Mouse (Mus musculus) liver, embryonic 14.5 days (tissue): ENCODE measurements around the gene Klhl9. TPM values are rescaled to one million over a fixed set of nuclear protein-coding genes. Genes with fewer than 3 reads are reported as not detected.

Experiments
- ATAC-seq: fragments of 200-750 bp; cut with Nextera tagmentation; 2 replicates; pipeline ENCODE4 v1.8.0; 2017; ENCODE audit warnings: moderate number of reproducible peaks, mild to moderate bottlenecking, moderate library complexity; ENCODE audit not compliant: insufficient read depth
- DNase-seq, 3 experiments: peaks; one replicate each; pipeline ENCODE4 v3.0.0-alpha.2; 2012 to 2013; ENCODE audit warnings: low read depth in 3 of 3, low spot score in 3 of 3
- H3K27ac ChIP-seq: fragments of 300-500 bp; sonication (generic); 2 replicates; pipeline ENCODE4 v1.5.1; 2014; ENCODE audit warnings: moderate library complexity, mild to moderate bottlenecking, control low read depth, inconsistent platforms
- H3K27me3 ChIP-seq: fragments of 300-500 bp; sonication (generic); 2 replicates; pipeline ENCODE4 v1.6.1; 2014; ENCODE audit warnings: mild to moderate bottlenecking, low read length, moderate library complexity; ENCODE audit not compliant: control insufficient read depth, insufficient read depth
- H3K36me3 ChIP-seq: fragments of 300-500 bp; sonication (generic); replicated peaks from 2 replicates; pipeline ENCODE4 v1.6.1; 2014; ENCODE audit warnings: low read depth; ENCODE audit not compliant: control insufficient read depth, insufficient read depth
- H3K4me1 ChIP-seq, 2 experiments: fragments of 200-500 bp in 1 of 2; fragments of 300-500 bp in 1 of 2; sonication (generic) in 1 of 2; replicated peaks; 2 replicates each; pipeline ENCODE4 v1.6.1; 2012 to 2014; ENCODE audit warnings: antibody characterized with exemption in 1 of 2, inconsistent platforms in 1 of 2, low read length in 1 of 2; ENCODE audit not compliant: control insufficient read depth in 2 of 2, insufficient read depth in 2 of 2
- H3K4me2 ChIP-seq: fragments of 300-500 bp; sonication (generic); 2 replicates; pipeline ENCODE4 v1.6.1; 2014; ENCODE audit warnings: low read depth, mild to moderate bottlenecking, control low read depth, moderate library complexity
- H3K4me3 ChIP-seq, 2 experiments: fragments of 200-500 bp in 1 of 2; fragments of 300-500 bp in 1 of 2; sonication (generic) in 1 of 2; 2 replicates each; pipeline ENCODE4 v1.5.1; 2012 to 2014; ENCODE audit warnings: low read depth in 2 of 2, low read length in 2 of 2, mild to moderate bottlenecking in 2 of 2, control low read depth in 1 of 2, inconsistent platforms in 1 of 2, moderate library complexity in 1 of 2; ENCODE audit not compliant: insufficient read depth in 1 of 2
- H3K9ac ChIP-seq: fragments of 300-500 bp; sonication (generic); replicated peaks from 2 replicates; pipeline ENCODE4 v1.6.1; 2014; ENCODE audit warnings: mild to moderate bottlenecking, control low read depth, moderate library complexity
- H3K9me3 ChIP-seq: fragments of 300-500 bp; sonication (generic); 2 replicates; pipeline ENCODE4 v1.6.1; 2016; ENCODE audit warnings: low read length, mixed read lengths; ENCODE audit not compliant: control insufficient read depth
- CTCF ChIP-seq: IDR thresholded peaks from 2 replicates; pipeline ENCODE4 v1.5.1; 2016; ENCODE audit warnings: antibody characterized with exemption, low read depth, control low read depth
- EP300 ChIP-seq: IDR thresholded peaks from 2 replicates; pipeline ENCODE4 v1.6.1; 2016; ENCODE audit warnings: antibody characterized with exemption, low read depth
- WGBS: fragments of 180-500 bp; shearing (Covaris S2); extraction: QIAGEN DNeasy Blood & Tissue Kit; methylation state at CpG from one replicate; pipeline ENCODE4 v1.1.7; 2014; ENCODE audit not compliant: insufficient replicate concordance; 5-methylcytosine and 5-hydroxymethylcytosine counted together
- polyA plus RNA-seq, 2 experiments: library from polyadenylated mRNA; depleted of rRNA in 1 of 2; stranded (reverse) in 1 of 2; unstranded in 1 of 2; fragments of >200 nt; fragmentation: Nextera tagmentation in 1 of 2; extraction: Ambion mirVana in 1 of 2; gene quantifications; 2 replicates each; pipeline versions ENCODE4 v1.2.1 to v1.2.3; 2012 to 2014

Gene Klhl9
- polyA plus RNA-seq, 2 experiments = 9.1 to 26.5 TPM

DNA sequence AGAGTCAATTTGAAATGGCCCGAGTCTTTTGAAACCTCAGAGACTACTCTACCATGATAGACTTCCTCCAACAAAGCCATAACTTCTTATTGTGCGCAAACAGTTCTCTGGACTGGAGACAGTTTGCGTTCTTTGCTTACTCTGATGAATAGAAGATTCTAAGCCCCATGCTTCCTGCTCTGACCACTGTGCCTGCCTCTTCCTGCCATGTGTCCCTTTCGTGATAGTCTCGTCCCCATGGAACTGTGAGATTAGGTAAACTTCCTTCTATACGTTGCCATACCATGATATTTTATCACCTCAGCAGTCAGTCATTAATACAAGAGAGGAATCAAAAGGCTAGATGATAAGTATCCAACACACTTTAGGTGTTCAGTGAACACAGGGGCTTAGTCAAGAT lies 4.5 kb upstream of the Klhl9 start:
- ATAC-seq (no peak), DNase-seq (no peak)
- Histone ChIP-seq H3K4me3 (no peak overlapping the region), H3K4me2 (peak overlapping the region; percentile 11; the same call in 1 of the 2 replicates), H3K9ac (no peak overlapping the region), H3K36me3 (no peaks in the 10 kb centered on the region), H3K27me3 (no peaks in the 10 kb centered on the region), H3K4me1 (no peaks in the 10 kb centered on the region; a peak in 1 of 4 replicates), H3K27ac (no peak overlapping the region), H3K9me3 (no peaks in the 10 kb centered on the region)
- WGBS = 14% methylated on average over 6 of the region's 6 CpGs
- TF ChIP-seq CTCF (no peak), EP300 (no peak)

- H3K4me2 ChIP-seq = no peak overlapping the region
- H3K4me3 ChIP-seq = no peak overlapping the region
- no peak for DNase-seq
- H3K4me1 ChIP-seq = peaks cover 13 to 14% of the 10 kb centered on the region in 2 experiments
- no peak overlapping the region for H3K27ac ChIP-seq
- peaks cover 8% of the 10 kb centered on the region for H3K36me3 ChIP-seq
- H3K9ac ChIP-seq = no peak overlapping the region
- ATAC-seq = no peak
- H3K27me3 ChIP-seq = no peaks in the 10 kb centered on the region
- 65% methylated on average over 8 of the region's 8 CpGs for WGBS
- H3K9me3 ChIP-seq = no peaks in the 10 kb centered on the region
- TF ChIP-seq EP300 (no peak), CTCF (no peak)
These were observed 1.3 kb upstream of the Klhl9 start for GRCm38 (mm10) chr4:88723497-88724090.

DNA sequence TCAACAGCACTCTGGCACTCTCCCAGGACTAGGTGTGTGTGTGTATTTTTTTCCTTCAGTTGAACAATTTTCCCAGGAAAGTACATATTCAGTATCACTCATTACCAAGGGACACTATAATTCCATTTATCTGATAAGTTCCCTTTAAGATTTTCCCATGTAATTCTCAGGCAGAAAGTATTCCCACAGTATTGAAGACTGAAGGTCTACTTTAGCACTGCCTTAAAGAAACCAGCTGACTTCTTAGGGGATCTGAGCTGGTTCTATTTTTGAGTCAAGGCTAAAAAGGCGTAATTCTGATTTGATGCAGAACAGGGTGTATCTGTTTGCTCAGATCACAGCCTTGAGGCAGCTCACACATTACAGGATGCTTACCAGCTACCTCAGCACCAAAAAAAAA lies 3.5 kb downstream of the Klhl9 start:
- peak overlapping the region in 1 of 2 experiments; percentile 30; a peak in 1 of 4 replicates for H3K4me3 ChIP-seq
- H3K4me2 ChIP-seq = peak overlapping the region; percentile 56
- WGBS = 52% methylated on average over 1 of the region's 1 CpGs
- no peak for DNase-seq
- ATAC-seq = no peak
- H3K9ac ChIP-seq = no peak overlapping the region
- H3K27me3 ChIP-seq = no peaks in the 10 kb centered on the region
- no peak for TF ChIP-seq EP300
- TF ChIP-seq CTCF = no peak
- peaks cover 12% of the 10 kb centered on the region for H3K36me3 ChIP-seq
- peaks cover 13 to 15% of the 10 kb centered on the region in 2 experiments for H3K4me1 ChIP-seq
- no peak overlapping the region for H3K27ac ChIP-seq
- no peaks in the 10 kb centered on the region for H3K9me3 ChIP-seq

DNA sequence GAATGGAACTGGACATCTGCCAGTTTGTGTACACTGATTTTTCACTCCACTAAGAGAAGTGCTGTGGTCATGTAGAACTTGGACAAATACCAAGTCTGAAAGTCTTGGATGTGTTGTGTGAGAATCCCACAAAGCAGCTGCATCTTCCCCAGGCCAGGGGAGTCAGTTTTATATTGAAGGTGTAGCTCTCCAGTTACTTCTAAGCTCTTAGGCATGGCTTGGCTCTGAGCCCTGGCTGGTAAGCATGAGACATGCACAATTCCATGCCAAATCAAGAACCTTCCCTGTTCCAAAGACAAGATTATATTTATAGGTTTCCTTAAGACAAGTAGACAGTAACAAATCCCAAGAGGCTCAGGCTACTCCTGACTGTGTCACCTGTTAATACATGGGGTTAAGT lies 7.2 kb downstream of the Klhl9 start:
- no peak for ATAC-seq

GRCm38 (mm10) chr4:88714281-88714680 lies 8.0 kb downstream of the Klhl9 start:
- no peak overlapping the region for H3K4me3 ChIP-seq
- H3K27ac ChIP-seq = no peak overlapping the region
- no peak overlapping the region for H3K9ac ChIP-seq
- H3K27me3 ChIP-seq = no peaks in the 10 kb centered on the region
- TF ChIP-seq CTCF (no peak), EP300 (no peak)
- peaks cover 2% of the 10 kb centered on the region in 2 experiments; a peak in 1 of 4 replicates for H3K4me1 ChIP-seq
- 56% methylated on average over 1 of the region's 1 CpGs for WGBS
- ATAC-seq = no peak
- no peak overlapping the region for H3K4me2 ChIP-seq
- peaks cover 4% of the 10 kb centered on the region for H3K36me3 ChIP-seq
- no peak for DNase-seq
- H3K9me3 ChIP-seq = no peaks in the 10 kb centered on the region

More for the DNA sequence above, 7.2 kb downstream of the Klhl9 start:
- DNase-seq = no peak
- Histone ChIP-seq H3K4me2 (no peak overlapping the region), H3K27ac (no peak overlapping the region), H3K4me1 (peaks cover 3% of the 10 kb centered on the region in 2 experiments), H3K4me3 (no peak overlapping the region), H3K27me3 (no peaks in the 10 kb centered on the region), H3K36me3 (peaks cover 5% of the 10 kb centered on the region), H3K9ac (no peak overlapping the region), H3K9me3 (no peaks in the 10 kb centered on the region)
- TF ChIP-seq EP300 = no peak
